Mouse (Mus musculus): Measurements from ENCODE around the gene Mif4gd.
A peak's percentile ranks its signal among the peaks of the same experiment; 100 is the strongest.

DNA sequence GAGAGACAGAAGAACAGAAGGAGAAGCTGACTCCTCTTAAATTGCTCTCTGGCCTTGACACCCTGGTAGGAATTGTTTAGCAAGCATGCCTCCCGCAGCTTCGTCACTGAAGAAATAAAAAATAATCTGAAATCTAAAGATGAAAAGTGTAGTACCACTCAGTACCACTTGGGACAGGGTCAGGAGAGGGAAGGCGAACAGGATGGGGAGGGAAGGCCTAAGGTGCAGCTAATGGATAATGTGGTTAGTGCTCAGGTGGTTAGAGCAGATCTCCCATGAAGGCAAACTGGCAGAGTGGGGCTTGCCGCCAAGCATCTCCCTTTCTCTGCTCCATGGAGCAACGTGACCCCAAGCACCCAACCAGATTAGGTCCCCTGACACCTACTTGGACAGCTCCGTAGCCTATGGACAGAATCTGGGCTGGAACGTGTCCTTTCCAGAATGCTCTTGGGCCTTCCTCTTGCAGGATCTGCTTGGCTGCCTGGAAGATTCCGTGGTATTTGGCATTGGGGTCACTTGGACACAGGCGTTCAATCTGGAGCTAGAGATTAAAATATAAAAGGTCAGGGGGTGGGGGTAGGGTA, 10.8 kb upstream of the Mif4gd start:
- TF ChIP-seq CTCF (conservative IDR thresholded peaks at IDR 0.05; ENCODE audit: insufficient read depth, insufficient read length, low read depth, low read length) (peak; percentile 50; the same call in 1 of the 2 replicates), POLR2A (IDR thresholded peaks at IDR 0.05; ENCODE audit: low read depth, low read length) (no peak)
